Mouse (Mus musculus): ENCODE measurements around the gene Maf. TPM values are rescaled to one million over a fixed set of nuclear protein-coding genes. Genes with fewer than 3 reads are reported as not detected.

Maf gene
- polyA plus RNA-seq, 1 experiment from 2014 or later = 2.4 TPM

DNA sequence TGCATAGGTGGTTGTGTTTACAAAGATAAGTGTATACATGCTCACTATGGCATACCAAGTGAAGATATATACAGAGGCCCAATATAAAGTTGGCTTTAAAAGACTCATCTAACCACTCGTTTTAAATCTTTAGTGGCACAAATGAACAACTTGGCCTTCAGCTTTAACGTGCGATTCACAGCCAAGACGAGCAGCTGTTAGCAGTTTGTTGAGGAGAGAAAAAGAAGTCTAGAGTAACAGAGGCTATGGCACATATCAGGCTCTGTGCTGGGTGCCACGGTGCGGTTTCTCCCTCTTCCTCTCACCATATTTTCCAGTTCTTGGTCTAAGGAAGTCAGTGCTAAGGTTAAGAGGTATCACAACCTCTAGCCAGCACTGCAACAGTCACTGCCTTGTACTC is 34.4 kb upstream of the Maf start:
- Histone ChIP-seq H3K9ac (ENCODE audit: low read depth, low read length) (no peak overlapping the region), H3K27ac (ENCODE audit: low read depth, low read length) (no peak overlapping the region), H3K9me3 (replicated peaks; ENCODE audit: control insufficient read depth, low read length) (no peaks in the 10 kb centered on the region), H3K4me3 (ENCODE audit: low read depth, low read length) (no peak overlapping the region), H3K27me3 (ENCODE audit: control insufficient read depth, insufficient read depth, low read length) (0 out of 2 replicates have a peak, but pooled peaks cover 2% of the 10 kb centered on the region), H3K4me2 (no peak overlapping the region), H3K4me1 (ENCODE audit: control insufficient read depth, insufficient read depth, low read length) (no peaks in the 10 kb centered on the region), H3K36me3 (ENCODE audit: control insufficient read depth, insufficient read depth, low read length) (no peaks in the 10 kb centered on the region)
- 83% methylated on average over 6 of the region's 6 CpGs for WGBS (ENCODE audit: insufficient replicate concordance)
- ATAC-seq (replicated peaks; ENCODE audit: insufficient number of reproducible peaks, low FRiP score, low TSS enrichment) = no peak

DNA sequence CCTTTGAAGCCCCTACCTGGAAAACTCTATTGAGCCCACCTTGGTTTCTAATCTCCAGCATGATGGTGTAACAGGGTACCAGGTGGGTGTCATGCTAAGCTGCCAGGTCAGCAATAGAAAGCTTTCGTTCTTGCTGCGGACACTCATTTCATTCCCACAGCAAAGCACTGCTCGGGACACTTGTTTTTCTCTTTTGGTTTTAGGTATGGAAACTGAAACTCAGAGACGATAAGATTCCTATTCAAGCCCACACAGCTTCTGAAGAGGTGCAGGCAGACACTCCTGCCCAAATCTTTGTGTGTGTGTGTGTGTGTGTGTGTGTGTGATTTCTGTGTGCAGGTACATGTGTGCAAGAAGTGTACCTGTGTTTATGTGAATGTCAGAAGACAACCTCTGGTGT is 32.2 kb upstream of the Maf start:
- Histone ChIP-seq H3K27me3 (ENCODE audit: control insufficient read depth, insufficient read depth, low read length) (0 out of 2 replicates have a peak, but pooled peaks cover 2% of the 10 kb centered on the region), H3K9ac (ENCODE audit: low read depth, low read length) (no peak overlapping the region), H3K4me1 (ENCODE audit: control insufficient read depth, insufficient read depth, low read length) (no peaks in the 10 kb centered on the region), H3K36me3 (ENCODE audit: control insufficient read depth, insufficient read depth, low read length) (no peaks in the 10 kb centered on the region), H3K9me3 (replicated peaks; ENCODE audit: control insufficient read depth, low read length) (no peaks in the 10 kb centered on the region), H3K4me3 (ENCODE audit: low read depth, low read length) (no peak overlapping the region), H3K4me2 (no peak overlapping the region), H3K27ac (ENCODE audit: low read depth, low read length) (no peak overlapping the region)
- ATAC-seq (replicated peaks; ENCODE audit: insufficient number of reproducible peaks, low FRiP score, low TSS enrichment) = no peak
- 88% methylated on average over 4 of the region's 4 CpGs for WGBS (ENCODE audit: insufficient replicate concordance)

DNA sequence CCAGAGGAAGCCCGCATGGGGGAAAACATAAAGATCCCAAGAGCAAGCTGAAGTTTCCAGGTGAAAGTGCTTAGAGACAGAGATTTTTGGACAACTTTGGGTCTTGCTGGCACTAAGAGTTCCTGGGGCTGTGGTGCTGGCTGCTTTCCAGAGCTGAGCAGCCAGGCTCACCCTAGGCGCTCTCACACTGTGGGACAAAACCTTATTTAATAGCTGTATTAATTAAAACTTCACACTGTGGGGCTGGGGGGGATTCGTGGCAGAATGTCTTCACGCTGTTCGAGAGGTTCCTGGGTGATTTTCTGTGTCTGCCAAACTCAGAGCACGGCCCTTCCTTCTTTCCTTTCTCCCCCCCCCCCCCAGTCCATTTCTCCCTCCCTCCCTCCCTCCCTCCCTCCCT is 24.8 kb upstream of the Maf start:
- H3K4me3 ChIP-seq (ENCODE audit: low read depth, low read length) = no peak overlapping the region
- no peaks in the 10 kb centered on the region for H3K9me3 ChIP-seq (replicated peaks; ENCODE audit: control insufficient read depth, low read length)
- H3K4me1 ChIP-seq (ENCODE audit: control insufficient read depth, insufficient read depth, low read length) = no peaks in the 10 kb centered on the region
- no peak overlapping the region for H3K27ac ChIP-seq (ENCODE audit: low read depth, low read length)
- H3K36me3 ChIP-seq (ENCODE audit: control insufficient read depth, insufficient read depth, low read length) = no peaks in the 10 kb centered on the region
- no peak overlapping the region for H3K4me2 ChIP-seq
- no peak overlapping the region for H3K9ac ChIP-seq (ENCODE audit: low read depth, low read length)
- no peaks in the 10 kb centered on the region for H3K27me3 ChIP-seq (ENCODE audit: control insufficient read depth, insufficient read depth, low read length)
- 75% methylated on average over 6 of the region's 6 CpGs for WGBS (ENCODE audit: insufficient replicate concordance)
- no peak for ATAC-seq (replicated peaks; ENCODE audit: insufficient number of reproducible peaks, low FRiP score, low TSS enrichment)

DNA sequence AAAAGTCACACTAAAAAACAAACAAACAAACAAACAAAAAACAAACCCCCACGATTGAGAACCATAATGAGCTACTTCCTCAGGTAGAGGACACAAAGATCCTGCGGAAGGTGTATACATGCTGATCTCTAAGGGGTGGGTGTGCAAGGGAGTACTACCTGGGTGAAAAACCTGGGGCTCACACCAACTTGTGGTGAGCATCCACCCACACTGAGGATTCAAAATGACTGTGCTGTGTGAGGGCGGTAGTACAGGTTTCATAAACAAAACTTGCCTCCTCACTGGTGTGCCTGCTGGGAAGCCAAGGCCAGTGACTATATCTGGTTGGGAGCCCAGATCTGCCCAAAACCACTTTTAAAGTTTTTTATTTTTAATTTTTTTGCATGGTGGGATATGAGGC is 19.2 kb upstream of the Maf start:
- 79% methylated on average over 3 of the region's 3 CpGs for WGBS (ENCODE audit: insufficient replicate concordance)
- no peaks in the 10 kb centered on the region for H3K36me3 ChIP-seq (ENCODE audit: control insufficient read depth, insufficient read depth, low read length)
- H3K27ac ChIP-seq (ENCODE audit: low read depth, low read length) = no peak overlapping the region
- ATAC-seq (replicated peaks; ENCODE audit: insufficient number of reproducible peaks, low FRiP score, low TSS enrichment) = no peak
- no peaks in the 10 kb centered on the region for H3K27me3 ChIP-seq (ENCODE audit: control insufficient read depth, insufficient read depth, low read length)
- H3K4me3 ChIP-seq (ENCODE audit: low read depth, low read length) = no peak overlapping the region
- no peak overlapping the region for H3K9ac ChIP-seq (ENCODE audit: low read depth, low read length)
- H3K9me3 ChIP-seq (replicated peaks; ENCODE audit: control insufficient read depth, low read length) = no peaks in the 10 kb centered on the region
- no peaks in the 10 kb centered on the region for H3K4me1 ChIP-seq (ENCODE audit: control insufficient read depth, insufficient read depth, low read length)
- H3K4me2 ChIP-seq = no peak overlapping the region

DNA sequence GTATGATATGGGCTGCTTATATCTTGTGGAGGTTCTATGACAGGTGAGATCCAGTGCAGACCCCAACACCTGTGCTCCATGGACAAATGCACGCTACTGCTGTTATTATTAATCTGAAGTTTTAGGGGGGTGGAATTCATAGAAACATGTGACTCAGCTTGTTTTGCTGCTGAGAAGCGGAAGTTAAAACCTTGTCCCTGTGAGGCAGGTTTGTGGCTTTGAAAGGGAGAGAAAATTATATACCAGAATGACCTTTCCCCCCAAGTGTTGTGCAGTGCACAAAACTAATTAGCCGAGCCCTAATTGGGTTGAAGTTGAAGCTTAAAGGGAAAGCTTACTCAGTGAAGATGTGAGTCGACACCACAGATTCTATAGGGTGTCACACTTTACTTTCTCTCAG is 18.6 kb upstream of the Maf start:
- WGBS (ENCODE audit: insufficient replicate concordance) = 84% methylated on average over 4 of the region's 4 CpGs
- no peak overlapping the region for H3K27ac ChIP-seq (ENCODE audit: low read depth, low read length)
- no peaks in the 10 kb centered on the region for H3K36me3 ChIP-seq (ENCODE audit: control insufficient read depth, insufficient read depth, low read length)
- no peak for ATAC-seq (replicated peaks; ENCODE audit: insufficient number of reproducible peaks, low FRiP score, low TSS enrichment)
- H3K9ac ChIP-seq (ENCODE audit: low read depth, low read length) = no peak overlapping the region
- H3K4me2 ChIP-seq = no peak overlapping the region
- H3K9me3 ChIP-seq (replicated peaks; ENCODE audit: control insufficient read depth, low read length) = no peaks in the 10 kb centered on the region
- H3K27me3 ChIP-seq (ENCODE audit: control insufficient read depth, insufficient read depth, low read length) = no peaks in the 10 kb centered on the region
- H3K4me1 ChIP-seq (ENCODE audit: control insufficient read depth, insufficient read depth, low read length) = no peaks in the 10 kb centered on the region
- no peak overlapping the region for H3K4me3 ChIP-seq (ENCODE audit: low read depth, low read length)

DNA sequence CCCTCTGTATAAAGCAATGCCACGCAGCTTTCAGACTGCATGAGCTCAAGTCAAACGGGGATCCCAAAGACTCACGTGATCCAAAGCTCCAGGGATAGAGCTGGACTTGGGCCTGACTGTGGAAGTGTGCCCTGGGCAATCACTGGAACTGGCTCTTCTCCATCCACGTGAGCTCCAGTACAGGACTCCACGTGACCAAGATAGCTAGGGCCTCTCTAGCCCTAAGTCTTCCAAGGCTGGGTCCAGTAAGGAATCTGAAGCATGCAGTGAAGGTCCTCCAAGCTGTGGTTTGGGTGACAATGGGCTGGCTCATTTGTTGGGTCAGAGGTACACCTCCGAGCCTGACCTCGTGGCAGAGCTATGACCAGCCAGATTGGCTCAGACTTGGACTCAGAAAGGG is 11.5 kb upstream of the Maf start:
- Histone ChIP-seq H3K27me3 (ENCODE audit: control insufficient read depth, insufficient read depth, low read length) (no peaks in the 10 kb centered on the region), H3K27ac (ENCODE audit: low read depth, low read length) (no peak overlapping the region), H3K4me2 (no peak overlapping the region), H3K36me3 (ENCODE audit: control insufficient read depth, insufficient read depth, low read length) (no peaks in the 10 kb centered on the region), H3K4me1 (ENCODE audit: control insufficient read depth, insufficient read depth, low read length) (no peaks in the 10 kb centered on the region), H3K4me3 (ENCODE audit: low read depth, low read length) (no peak overlapping the region), H3K9me3 (replicated peaks; ENCODE audit: control insufficient read depth, low read length) (no peaks in the 10 kb centered on the region), H3K9ac (ENCODE audit: low read depth, low read length) (no peak overlapping the region)
- WGBS (ENCODE audit: insufficient replicate concordance) = 69% methylated on average over 7 of the region's 7 CpGs
- no peak for ATAC-seq (replicated peaks; ENCODE audit: insufficient number of reproducible peaks, low FRiP score, low TSS enrichment)

DNA sequence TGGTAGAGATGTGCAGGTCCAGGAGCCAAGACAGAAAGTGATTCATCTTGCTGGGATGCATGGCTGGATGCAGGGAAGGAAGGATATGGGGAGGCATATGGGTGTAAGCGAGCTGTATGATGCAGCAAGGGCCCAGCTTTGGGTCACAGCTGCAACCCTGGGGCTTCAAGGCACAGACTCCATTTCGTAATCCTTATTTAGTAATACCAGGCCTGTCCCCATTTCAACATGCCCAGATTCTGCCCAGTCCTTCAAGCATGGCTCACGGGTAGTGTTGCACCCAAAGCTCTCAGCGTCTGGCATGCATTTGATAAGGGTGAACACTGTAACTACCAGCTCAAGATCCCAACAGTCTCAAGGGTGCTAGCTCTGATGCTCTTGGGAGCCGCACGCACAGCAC is 11.0 kb upstream of the Maf start:
- Histone ChIP-seq H3K4me3 (ENCODE audit: low read depth, low read length) (no peak overlapping the region), H3K27ac (ENCODE audit: low read depth, low read length) (no peak overlapping the region), H3K9ac (ENCODE audit: low read depth, low read length) (no peak overlapping the region), H3K4me1 (ENCODE audit: control insufficient read depth, insufficient read depth, low read length) (no peaks in the 10 kb centered on the region), H3K4me2 (no peak overlapping the region), H3K36me3 (ENCODE audit: control insufficient read depth, insufficient read depth, low read length) (no peaks in the 10 kb centered on the region), H3K9me3 (replicated peaks; ENCODE audit: control insufficient read depth, low read length) (no peaks in the 10 kb centered on the region), H3K27me3 (ENCODE audit: control insufficient read depth, insufficient read depth, low read length) (no peaks in the 10 kb centered on the region)
- no peak for ATAC-seq (replicated peaks; ENCODE audit: insufficient number of reproducible peaks, low FRiP score, low TSS enrichment)
- 87% methylated on average over 6 of the region's 6 CpGs for WGBS (ENCODE audit: insufficient replicate concordance)

DNA sequence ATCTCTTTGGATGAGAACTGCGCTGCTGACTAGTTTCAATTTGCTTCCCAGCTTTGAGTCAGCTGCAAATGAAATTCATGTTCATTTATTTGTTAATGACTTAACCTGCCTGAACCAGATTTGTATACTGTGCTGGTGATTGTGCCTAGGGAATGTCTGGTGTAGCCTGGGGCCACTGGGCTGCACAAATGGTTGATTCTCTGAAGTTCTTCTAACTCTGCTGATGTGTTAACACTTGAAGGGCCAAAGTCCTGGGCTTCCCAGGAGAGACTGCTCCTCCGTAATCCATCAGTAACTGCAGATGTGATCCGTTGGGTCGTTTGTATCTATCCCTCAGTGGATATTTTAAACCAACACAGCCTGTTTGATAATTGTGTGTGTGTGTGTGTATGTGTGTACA is 7.7 kb upstream of the Maf start:
- Histone ChIP-seq H3K4me1 (ENCODE audit: control insufficient read depth, insufficient read depth, low read length) (no peaks in the 10 kb centered on the region), H3K9ac (ENCODE audit: low read depth, low read length) (no peak overlapping the region), H3K36me3 (ENCODE audit: control insufficient read depth, insufficient read depth, low read length) (no peaks in the 10 kb centered on the region), H3K4me2 (no peak overlapping the region), H3K9me3 (replicated peaks; ENCODE audit: control insufficient read depth, low read length) (no peaks in the 10 kb centered on the region), H3K4me3 (ENCODE audit: low read depth, low read length) (no peak overlapping the region), H3K27me3 (ENCODE audit: control insufficient read depth, insufficient read depth, low read length) (no peaks in the 10 kb centered on the region; the same call in 1 of the 2 replicates), H3K27ac (ENCODE audit: low read depth, low read length) (no peak overlapping the region)
- no peak for ATAC-seq (replicated peaks; ENCODE audit: insufficient number of reproducible peaks, low FRiP score, low TSS enrichment)
- WGBS (ENCODE audit: insufficient replicate concordance) = 79% methylated on average over 4 of the region's 4 CpGs

DNA sequence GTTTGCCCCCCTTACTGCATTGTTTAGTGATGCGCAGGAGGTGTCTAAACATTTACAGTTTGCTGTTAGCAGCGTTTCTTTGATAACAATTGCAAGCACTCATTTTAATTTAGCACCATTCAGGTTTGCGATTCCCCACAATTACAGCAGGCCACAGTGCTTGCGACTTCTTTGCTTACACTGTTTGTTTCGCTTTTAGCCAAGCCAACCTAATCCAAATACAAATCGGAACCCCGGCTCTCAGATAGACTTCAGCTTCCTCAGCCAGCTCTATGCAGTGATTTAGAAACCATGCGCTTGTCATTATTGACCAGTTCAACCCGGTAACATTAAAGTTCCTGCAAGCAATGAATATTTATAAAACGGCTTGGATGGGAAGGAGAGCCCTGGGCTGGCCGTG is 3.5 kb upstream of the Maf start:
- Histone ChIP-seq H3K27me3 (ENCODE audit: control insufficient read depth, insufficient read depth, low read length) (no peaks in the 10 kb centered on the region; the same call in none of the 2 replicates), H3K4me3 (ENCODE audit: low read depth, low read length) (no peak overlapping the region), H3K27ac (ENCODE audit: low read depth, low read length) (no peak overlapping the region), H3K4me2 (no peak overlapping the region), H3K4me1 (ENCODE audit: control insufficient read depth, insufficient read depth, low read length) (no peaks in the 10 kb centered on the region), H3K9ac (ENCODE audit: low read depth, low read length) (no peak overlapping the region), H3K36me3 (ENCODE audit: control insufficient read depth, insufficient read depth, low read length) (no peaks in the 10 kb centered on the region), H3K9me3 (replicated peaks; ENCODE audit: control insufficient read depth, low read length) (no peaks in the 10 kb centered on the region)
- no peak for ATAC-seq (replicated peaks; ENCODE audit: insufficient number of reproducible peaks, low FRiP score, low TSS enrichment)
- WGBS (ENCODE audit: insufficient replicate concordance) = 64% methylated on average over 11 of the region's 11 CpGs
